Mouse (Mus musculus) testis, adult 2 months (tissue): ENCODE measurements at regions not wholly inside any gene's neighbourhood (a gene's known extent, or its start where the extent isn't known, plus 50 kb on each side); places are given as distances from the start of the nearest gene placed in this dataset.

Source experiments
- CTCF ChIP-seq: fragments of 200-500 bp; IDR thresholded peaks from 2 replicates; pipeline ENCODE4 v1.5.1; 2012; ENCODE audit warnings: low read depth, mild to moderate bottlenecking, inconsistent platforms, low read length, moderate library complexity; ENCODE audit not compliant: control insufficient read depth, insufficient read depth, insufficient replicate concordance
- POLR2A ChIP-seq: fragments of 200-500 bp; IDR thresholded peaks from 2 replicates; pipeline ENCODE4 v1.6.1; 2012; ENCODE audit warnings: low read depth, mild to moderate bottlenecking, inconsistent platforms, low read length, moderate library complexity; ENCODE audit not compliant: control insufficient read depth

- TF ChIP-seq POLR2A (no peak), CTCF (no peak)
Measured at GRCm38 (mm10) chrX:167104247-167104621, 104.9 kb downstream of the Tmsb4x start.
